Mouse (Mus musculus) neural tube, embryonic 11.5 days (tissue): ENCODE measurements around the gene Kcnj6. TPM values are rescaled to one million over a fixed set of nuclear protein-coding genes. Genes with fewer than 3 reads are reported as not detected.
A peak's percentile ranks its signal among the peaks of the same experiment; 100 is the strongest.

Experiments
- ATAC-seq: fragments of 200-750 bp; cut with Nextera tagmentation; 2 replicates; pipeline ENCODE4 v1.8.0; 2017; ENCODE audit warnings: moderate number of reproducible peaks, mild to moderate bottlenecking, moderate TSS enrichment, moderate library complexity; ENCODE audit not compliant: insufficient read depth, low FRiP score, low TSS enrichment
- DNase-seq: peaks from one replicate; pipeline ENCODE4 v3.0.0-alpha.2; 2015; ENCODE audit warnings: low spot score
- H3K27ac ChIP-seq: fragments of 300-500 bp; sonication (generic); 2 replicates; pipeline ENCODE4 v1.5.1; 2014; ENCODE audit warnings: low read depth, mild to moderate bottlenecking, low read length
- H3K27me3 ChIP-seq: fragments of 300-500 bp; sonication (generic); 2 replicates; pipeline ENCODE4 v1.6.1; 2014; ENCODE audit warnings: mild to moderate bottlenecking, low read length, mixed read lengths; ENCODE audit not compliant: control insufficient read depth, insufficient read depth
- H3K36me3 ChIP-seq: fragments of 300-500 bp; sonication (generic); 2 replicates; pipeline ENCODE4 v1.6.1; 2014; ENCODE audit warnings: mild to moderate bottlenecking, low read length, moderate library complexity, mixed read lengths; ENCODE audit not compliant: control insufficient read depth, insufficient read depth
- H3K4me1 ChIP-seq: fragments of 300-500 bp; sonication (generic); 2 replicates; pipeline ENCODE4 v1.6.1; 2014; ENCODE audit warnings: low read length, mixed read lengths; ENCODE audit not compliant: control insufficient read depth, insufficient read depth
- H3K4me2 ChIP-seq: fragments of 300-500 bp; sonication (generic); 2 replicates; pipeline ENCODE4 v1.6.1; 2014; ENCODE audit warnings: low read depth, mild to moderate bottlenecking, moderate library complexity
- H3K4me3 ChIP-seq: fragments of 300-500 bp; sonication (generic); 2 replicates; pipeline ENCODE4 v1.5.1; 2014; ENCODE audit warnings: low read depth, low read length
- H3K9ac ChIP-seq: fragments of 300-500 bp; sonication (generic); 2 replicates; pipeline ENCODE4 v1.6.1; 2014; ENCODE audit warnings: mild to moderate bottlenecking, low read length
- H3K9me3 ChIP-seq: fragments of 300-500 bp; sonication (generic); 2 replicates; pipeline ENCODE4 v1.6.1; 2016; ENCODE audit warnings: low read length; ENCODE audit not compliant: control insufficient read depth
- WGBS: fragments of 180-500 bp; shearing (Covaris S2); extraction: QIAGEN DNeasy Blood & Tissue Kit; methylation state at CpG from one replicate; pipeline ENCODE4 v1.1.7; 2014; 5-methylcytosine and 5-hydroxymethylcytosine counted together
- polyA plus RNA-seq: library from polyadenylated mRNA; unstranded; fragments of >200 nt; fragmentation: Nextera tagmentation; extraction: Ambion mirVana; gene quantifications from 2 replicates; pipeline ENCODE4 v1.2.1, GENCODE M21; 2014

The Kcnj6 gene
- polyA plus RNA-seq, 1 experiment from 2014 or later = not detected

- ATAC-seq = no peak
- no peaks in the 10 kb centered on the region; the same call in 1 of the 2 replicates for H3K9me3 ChIP-seq
- no peaks in the 10 kb centered on the region for H3K4me1 ChIP-seq
- no peak for DNase-seq
- no peak overlapping the region for H3K4me2 ChIP-seq
- H3K36me3 ChIP-seq = no peaks in the 10 kb centered on the region
- H3K27me3 ChIP-seq = no peaks in the 10 kb centered on the region
- no peak overlapping the region for H3K27ac ChIP-seq
- H3K9ac ChIP-seq = no peak overlapping the region
- 71% methylated on average over 7 of the region's 7 CpGs for WGBS
- H3K4me3 ChIP-seq = no peak overlapping the region
Measured at GRCm38 (mm10) chr16:94882111-94882510, 115.4 kb downstream of the Kcnj6 start.

- H3K36me3 ChIP-seq = no peaks in the 10 kb centered on the region
- H3K27me3 ChIP-seq = no peaks in the 10 kb centered on the region
- H3K4me3 ChIP-seq = no peak overlapping the region
- DNase-seq = no peak
- H3K4me2 ChIP-seq = no peak overlapping the region
- no peak overlapping the region for H3K9ac ChIP-seq
- H3K9me3 ChIP-seq = no peaks in the 10 kb centered on the region
- no peak for ATAC-seq
- WGBS = 49% methylated on average over 9 of the region's 9 CpGs
- no peaks in the 10 kb centered on the region for H3K4me1 ChIP-seq
- H3K27ac ChIP-seq = no peak overlapping the region
Measured at GRCm38 (mm10) chr16:94872614-94873272, 124.8 kb downstream of the Kcnj6 start.

- Histone ChIP-seq H3K27me3 (no peaks in the 10 kb centered on the region), H3K9ac (no peak overlapping the region), H3K36me3 (no peaks in the 10 kb centered on the region), H3K27ac (no peak overlapping the region), H3K4me1 (no peaks in the 10 kb centered on the region), H3K4me2 (no peak overlapping the region), H3K9me3 (no peaks in the 10 kb centered on the region), H3K4me3 (no peak overlapping the region)
- no peak for DNase-seq
- 72% methylated on average over 5 of the region's 5 CpGs for WGBS
- no peak for ATAC-seq
Measured at GRCm38 (mm10) chr16:94868354-94868753, 129.1 kb downstream of the Kcnj6 start.

GRCm38 (mm10) chr16:94866300-94866956 lies 131.1 kb downstream of the Kcnj6 start:
- DNase-seq (peak; percentile 30), ATAC-seq (no peak)
- Histone ChIP-seq H3K9ac (no peak overlapping the region), H3K9me3 (no peaks in the 10 kb centered on the region), H3K27me3 (no peaks in the 10 kb centered on the region), H3K4me2 (no peak overlapping the region), H3K36me3 (no peaks in the 10 kb centered on the region), H3K4me1 (no peaks in the 10 kb centered on the region), H3K27ac (no peak overlapping the region), H3K4me3 (no peak overlapping the region)
- 49% methylated on average over 14 of the region's 14 CpGs for WGBS

- no peaks in the 10 kb centered on the region for H3K27me3 ChIP-seq
- H3K9ac ChIP-seq = no peak overlapping the region
- H3K4me3 ChIP-seq = no peak overlapping the region
- WGBS = 88% methylated on average over 1 of the region's 1 CpGs
- no peak for DNase-seq
- H3K4me1 ChIP-seq = no peaks in the 10 kb centered on the region
- no peak overlapping the region for H3K4me2 ChIP-seq
- no peak overlapping the region for H3K27ac ChIP-seq
- no peak for ATAC-seq
- H3K9me3 ChIP-seq = no peaks in the 10 kb centered on the region
- H3K36me3 ChIP-seq = no peaks in the 10 kb centered on the region
Measured at GRCm38 (mm10) chr16:94865796-94866195, 131.7 kb downstream of the Kcnj6 start.

- Histone ChIP-seq H3K4me3 (no peak overlapping the region), H3K27me3 (no peaks in the 10 kb centered on the region), H3K4me1 (no peaks in the 10 kb centered on the region), H3K27ac (no peak overlapping the region), H3K9ac (no peak overlapping the region), H3K36me3 (no peaks in the 10 kb centered on the region), H3K4me2 (no peak overlapping the region), H3K9me3 (no peaks in the 10 kb centered on the region)
- ATAC-seq = no peak
- 95% methylated on average over 7 of the region's 7 CpGs for WGBS
- DNase-seq = no peak
Measured at GRCm38 (mm10) chr16:94865101-94865500, 132.4 kb downstream of the Kcnj6 start.

- Histone ChIP-seq H3K27ac (no peak overlapping the region), H3K27me3 (no peaks in the 10 kb centered on the region), H3K4me2 (no peak overlapping the region), H3K9ac (no peak overlapping the region), H3K9me3 (no peaks in the 10 kb centered on the region), H3K36me3 (no peaks in the 10 kb centered on the region), H3K4me3 (no peak overlapping the region), H3K4me1 (no peaks in the 10 kb centered on the region)
- WGBS = 92% methylated on average over 5 of the region's 5 CpGs
- DNase-seq (no peak), ATAC-seq (no peak)
Measured at GRCm38 (mm10) chr16:94863475-94863874, 134.0 kb downstream of the Kcnj6 start.

GRCm38 (mm10) chr16:94855990-94856389 lies 141.5 kb downstream of the Kcnj6 start:
- no peaks in the 10 kb centered on the region for H3K27me3 ChIP-seq
- DNase-seq = no peak
- no peak overlapping the region for H3K27ac ChIP-seq
- no peaks in the 10 kb centered on the region for H3K4me1 ChIP-seq
- WGBS = 90% methylated on average over 5 of the region's 5 CpGs
- H3K9ac ChIP-seq = no peak overlapping the region
- H3K36me3 ChIP-seq = no peaks in the 10 kb centered on the region
- H3K4me3 ChIP-seq = no peak overlapping the region
- no peak for ATAC-seq
- H3K9me3 ChIP-seq = no peaks in the 10 kb centered on the region
- no peak overlapping the region for H3K4me2 ChIP-seq
